Mouse (Mus musculus): Measurements from ENCODE around the gene Pdhb.
"Not testable (repeated sequence)": the region's sequence is repeated elsewhere in the genome, so short reads cannot be mapped to it uniquely, and the experiment has no call there.

The Pdhb gene

GRCm38 (mm10) chr14:8132789-8133188 is 40.0 kb downstream of the Pdhb start:
- DNase-seq: no peak

GRCm38 (mm10) chr14:8127971-8128370 is 44.9 kb downstream of the Pdhb start:
- no peak for DNase-seq

GRCm38 (mm10) chr14:8124046-8124881 is 48.6 kb downstream of the Pdhb start:
- no peak for DNase-seq

- DNase-seq: not testable (repeated sequence)
These were observed 49.2 kb downstream of the Pdhb start for GRCm38 (mm10) chr14:8123611-8124010.

- peak; percentile 65 for DNase-seq
These were observed 49.7 kb downstream of the Pdhb start for GRCm38 (mm10) chr14:8123141-8123540.

- no peak for DNase-seq
These were observed 52.9 kb downstream of the Pdhb start for GRCm38 (mm10) chr14:8119904-8120303.

- no peak for DNase-seq
These were observed 53.4 kb downstream of the Pdhb start for GRCm38 (mm10) chr14:8119454-8119853.

GRCm38 (mm10) chr14:8117371-8117770 is 55.5 kb downstream of the Pdhb start:
- no peak for DNase-seq
